Mouse (Mus musculus) ovary, adult 2 months (tissue): Measurements from ENCODE around the gene Klk4. TPM values are rescaled to one million over a fixed set of nuclear protein-coding genes. Genes with fewer than 3 reads are reported as not detected.

Experiments
- polyA plus RNA-seq: library from polyadenylated mRNA; depleted of rRNA; stranded (reverse); fragments of >200 nt; gene quantifications from 2 replicates; pipeline ENCODE4 v1.2.3, GENCODE M21; 2012; rRNA removed

Gene Klk4
- 0.16 TPM in 1 of 2 replicates, not detected in the other for polyA plus RNA-seq

DNA sequence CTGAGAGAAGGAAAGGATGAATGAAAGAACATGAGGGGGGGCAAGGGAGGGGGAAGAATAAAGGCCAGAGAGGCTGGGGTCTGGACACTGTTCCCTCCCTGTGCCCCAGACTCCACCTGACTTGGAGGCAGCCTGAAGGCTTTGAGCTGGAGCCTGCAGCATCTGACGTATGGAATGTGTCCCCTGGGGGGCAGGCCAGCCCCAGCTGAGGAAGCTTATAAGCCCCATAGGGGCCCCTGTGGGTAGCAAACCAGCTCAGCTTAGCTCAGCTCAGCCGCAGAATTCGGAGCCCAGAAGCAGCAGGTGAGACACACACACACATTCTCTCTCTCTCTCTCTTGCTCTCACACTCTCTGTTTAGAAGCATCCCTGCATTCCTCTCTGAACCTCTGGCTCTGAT is at the start of gene Klk4:
Klk4 (plus strand) TSS at position 249 of the 400 bp plus-strand sequence.

DNA sequence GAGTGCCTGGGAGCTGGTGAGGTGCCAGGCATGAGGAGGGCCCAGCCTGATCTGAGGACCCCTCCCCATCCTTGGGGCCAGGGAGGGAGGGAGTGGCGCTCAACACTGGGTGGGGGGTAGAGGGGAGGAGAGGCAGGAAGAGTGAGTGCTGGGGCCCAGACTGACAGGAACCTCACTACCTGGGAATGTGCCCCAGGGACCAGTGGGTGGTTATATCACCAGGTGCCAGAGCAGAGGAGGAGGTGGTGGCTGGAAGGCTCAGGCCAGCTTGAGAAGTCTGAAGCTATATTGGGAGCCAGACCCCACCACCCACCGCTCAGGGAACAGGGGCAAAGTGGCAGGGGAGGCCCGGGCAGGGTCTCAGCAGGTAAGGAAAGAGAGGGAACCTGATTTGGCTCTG is 39.3 kb upstream of the Klk4 start, which contains the start of gene Klk5:
Klk5 (plus strand) TSS at position 271 of the 400 bp plus-strand sequence.

DNA sequence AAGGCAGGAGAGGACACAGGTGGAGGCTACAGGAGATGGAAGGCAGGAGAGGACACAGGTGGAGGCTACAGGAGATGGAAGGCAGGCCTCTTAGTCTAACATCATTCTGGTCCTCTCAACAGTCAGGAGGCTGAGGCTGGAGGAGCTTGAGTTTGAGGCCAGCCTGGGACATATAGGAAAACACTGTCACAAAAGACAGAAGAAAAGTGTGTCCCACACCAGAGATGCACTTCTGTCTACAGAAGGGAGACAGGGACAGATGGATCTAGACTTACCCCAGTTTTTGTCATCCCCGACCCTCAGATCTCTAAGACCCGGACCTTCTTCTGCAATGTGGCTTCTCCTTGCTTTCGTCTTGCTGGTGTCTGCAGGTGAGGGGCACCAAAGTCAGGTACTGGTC is 52.5 kb downstream of the Klk4 start, which contains the start of gene Klk15:
Klk15 (plus strand) TSS at position 301 of the 400 bp plus-strand sequence.

Other genes with a start within 250 kb of the Klk4 start
- gene Ceacam18, start 246.5 kb upstream of the Klk4 start, polyA plus RNA-seq: not detected in 2 replicates
- gene Siglece, start 221.0 kb upstream of the Klk4 start, polyA plus RNA-seq: 2.9 and 3.8 TPM in 2 replicates
- gene Ctu1, start 209.1 kb upstream of the Klk4 start, polyA plus RNA-seq: 32.2 and 40.1 TPM in 2 replicates
- 0.14 and 0.16 TPM in 2 replicates for gene Klk14, start 190.7 kb upstream of the Klk4 start, polyA plus RNA-seq
- gene Klk13, start 168.6 kb upstream of the Klk4 start, polyA plus RNA-seq: not detected in 2 replicates
- gene Klk12, start 112.3 kb upstream of the Klk4 start, polyA plus RNA-seq: not detected in 2 replicates
- 15.4 and 16.7 TPM in 2 replicates for gene Klk11, start 106.6 kb upstream of the Klk4 start, polyA plus RNA-seq
- 1.3 and 1.4 TPM in 2 replicates for gene Klk10, start 100.1 kb upstream of the Klk4 start, polyA plus RNA-seq
- not detected in 2 replicates for gene Klk9, start 89.3 kb upstream of the Klk4 start, polyA plus RNA-seq
- 1.4 and 4.2 TPM in 2 replicates for gene Klk8, start 83.6 kb upstream of the Klk4 start, polyA plus RNA-seq
- gene Klk7, start 69.9 kb upstream of the Klk4 start, polyA plus RNA-seq: not detected in 2 replicates
- not detected in 2 replicates for gene Klk6, start 56.7 kb upstream of the Klk4 start, polyA plus RNA-seq
- gene Klk5, start 39.2 kb upstream of the Klk4 start, polyA plus RNA-seq: not detected in 2 replicates
- gene Klk15, start 52.6 kb downstream of the Klk4 start, polyA plus RNA-seq: 0.59 and 0.73 TPM in 2 replicates
- not detected in 2 replicates for gene Klk1b8, start 69.5 kb downstream of the Klk4 start, polyA plus RNA-seq
- not detected in 2 replicates for gene Klk1b1, start 85.6 kb downstream of the Klk4 start, polyA plus RNA-seq
- gene Klk1b9, start 94.9 kb downstream of the Klk4 start, polyA plus RNA-seq: not detected in 2 replicates
- 0.35 and 1.4 TPM in 2 replicates for gene Klk1b11, start 114.7 kb downstream of the Klk4 start, polyA plus RNA-seq
- gene Klk1b26, start 131.0 kb downstream of the Klk4 start, polyA plus RNA-seq: not detected in 2 replicates
- gene Klk1b27, start 171.1 kb downstream of the Klk4 start, polyA plus RNA-seq: 1.3 and 2.2 TPM in 2 replicates
- gene Klk1b21, start 221.2 kb downstream of the Klk4 start, polyA plus RNA-seq: 10.8 and 17.1 TPM in 2 replicates
- gene Klk1b22, start 231.5 kb downstream of the Klk4 start, polyA plus RNA-seq: 1.5 TPM in 1 of 2 replicates, not detected in the other